In the genomic region with DNA sequence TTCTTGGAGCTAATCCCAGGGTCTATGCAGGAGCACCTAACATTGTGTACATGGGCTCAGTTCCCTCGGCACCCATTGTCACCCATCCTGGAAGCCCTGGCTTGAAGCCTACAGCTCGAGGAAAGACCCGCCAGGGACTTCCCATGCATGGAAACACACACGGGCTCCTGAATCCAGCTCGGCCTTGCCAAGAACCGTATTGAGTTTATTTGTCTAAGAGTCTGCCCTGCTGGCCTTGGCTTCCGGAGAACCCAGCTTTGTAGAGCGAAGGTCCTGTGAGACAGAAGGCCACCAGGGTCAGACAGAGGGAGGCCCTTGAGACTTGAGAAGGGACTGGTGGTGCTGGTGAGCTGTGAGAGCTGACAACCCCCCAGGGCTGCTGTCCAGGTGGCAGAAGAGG, we compare ENCODE assay signal across 13 mouse cellular contexts.
A peak's percentile ranks its signal among the peaks of the same experiment; 100 is the strongest.
DNase-seq lines count a peak whose midpoint lies in the region; ATAC-seq lines count a peak whose summit lies in the region.
"Had no signal": no experiment of that assay in that cellular context is flagged by ENCODE, and none has a peak within 500 bp of the region (broad histone marks: within the 10 kb centered on the region; RNA-seq: fewer than 3 reads in every experiment).

No protein-coding gene starts in this region.

- peaks cover 40% of the 10 kb centered on the region for H3K4me1 ChIP-seq in heart, embryonic 11.5 days (ENCODE audit: control insufficient read depth, insufficient read depth, low read length)

- no peak overlapping the region for H3K9ac ChIP-seq in heart, embryonic 11.5 days (ENCODE audit: low read depth, low read length)
- H3K9ac ChIP-seq: forebrain, embryonic 15.5 days; hindbrain, embryonic 12.5 days; liver, embryonic 15.5 days had no signal

- WGBS in heart, embryonic 11.5 days (ENCODE audit: insufficient replicate concordance): 70% methylated on average over 8 of the region's 8 CpGs

- DNase-seq in heart, adult 11 months: peak; percentile 99
- DNase-seq in adipocyte (ENCODE audit: low spot score): peak; percentile 91
- DNase-seq in heart, adult 9 months (ENCODE audit: low spot score in 2 of 2): peak; percentile 78 to 86
- DNase-seq in lung, adult 18-20 months: peak; percentile 82 to 89
- no peak for DNase-seq in thymus, postnatal 36 days
- DNase-seq in thymus, postnatal 0 days (ENCODE audit: low spot score): no peak
- DNase-seq in cerebellum, adult 18-20 months: no peak
- DNase-seq: retina, postnatal 1 day had no signal

- H3K4me2 ChIP-seq in heart, embryonic 11.5 days: no peak overlapping the region
- H3K4me2 ChIP-seq: forebrain, embryonic 15.5 days; hindbrain, embryonic 12.5 days; liver, embryonic 15.5 days had no signal

- H3K4me3 ChIP-seq in heart, embryonic 11.5 days (ENCODE audit: low read depth, low read length): no peak overlapping the region
- H3K4me3 ChIP-seq: forebrain, embryonic 15.5 days; hindbrain, embryonic 12.5 days; left cerebral cortex, adult 2 months; liver, embryonic 15.5 days had no signal

- no peak overlapping the region for H3K27ac ChIP-seq in heart, embryonic 11.5 days (ENCODE audit: low read depth, low read length)
- H3K27ac ChIP-seq: forebrain, embryonic 15.5 days; hindbrain, embryonic 12.5 days; left cerebral cortex, adult 2 months; liver, embryonic 15.5 days had no signal

- no peaks in the 10 kb centered on the region for H3K27me3 ChIP-seq in heart, embryonic 11.5 days (ENCODE audit: control insufficient read depth, insufficient read depth, low read length)
- H3K27me3 ChIP-seq: forebrain, embryonic 15.5 days; hindbrain, embryonic 12.5 days; liver, embryonic 15.5 days had no signal

- no peaks in the 10 kb centered on the region for H3K36me3 ChIP-seq in heart, embryonic 11.5 days (ENCODE audit: control insufficient read depth, insufficient read depth, low read length)
- H3K36me3 ChIP-seq: forebrain, embryonic 15.5 days; hindbrain, embryonic 12.5 days; liver, embryonic 15.5 days had no signal

- ATAC-seq in heart, embryonic 11.5 days (replicated peaks; ENCODE audit: insufficient number of reproducible peaks, low FRiP score, low TSS enrichment): no peak
- ATAC-seq: forebrain, embryonic 15.5 days had no signal

- no peaks in the 10 kb centered on the region for H3K9me3 ChIP-seq in heart, embryonic 11.5 days (replicated peaks; ENCODE audit: control insufficient read depth, low read length)
- H3K9me3 ChIP-seq: forebrain, embryonic 15.5 days; hindbrain, embryonic 12.5 days; liver, embryonic 15.5 days had no signal

Comparison
In these comparisons a context has a peak if more than half of its experiments do, and no peak if none do; other contexts are left out.
1. DNase-seq: peak in heart, adult 11 months (single experiment), adipocyte (single experiment), heart, adult 9 months (2 of 2) and lung, adult 18-20 months (2 of 2); none in thymus, postnatal 36 days (0 of 2), thymus, postnatal 0 days (single experiment) and cerebellum, adult 18-20 months (0 of 2).